Mouse (Mus musculus): ENCODE results near the gene Traf1.

Traf1 gene

GRCm38 (mm10) chr2:34941061-34941675, 20.4 kb downstream of the Traf1 start:
- DNase-seq (ENCODE audit: low read depth, low spot score): no peak

DNA sequence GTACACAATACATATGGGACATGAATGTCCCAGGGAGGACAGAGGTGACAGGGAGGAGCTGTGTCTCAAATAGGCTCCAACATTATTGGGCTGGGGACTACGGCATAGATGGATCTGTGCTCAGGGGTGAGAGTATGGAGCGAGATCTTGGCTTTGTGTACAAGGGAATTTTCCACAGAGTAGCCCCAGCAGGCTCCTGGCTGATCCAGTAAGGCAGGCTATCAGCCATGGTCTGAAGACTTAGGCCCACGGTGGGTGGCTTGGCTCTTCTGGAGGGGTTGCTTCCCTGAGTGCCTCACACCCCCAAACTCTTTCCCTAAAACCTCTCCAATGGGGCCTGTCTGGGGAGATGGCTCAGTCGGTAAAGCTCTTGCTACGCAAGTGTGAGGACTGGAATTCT, 21.3 kb downstream of the Traf1 start:
- DNase-seq (ENCODE audit: low read depth, low spot score): no peak

- peak; percentile 77 for DNase-seq (ENCODE audit: low read depth, low spot score)
Observed at GRCm38 (mm10) chr2:34938269-34939208, 23.0 kb downstream of the Traf1 start.

DNA sequence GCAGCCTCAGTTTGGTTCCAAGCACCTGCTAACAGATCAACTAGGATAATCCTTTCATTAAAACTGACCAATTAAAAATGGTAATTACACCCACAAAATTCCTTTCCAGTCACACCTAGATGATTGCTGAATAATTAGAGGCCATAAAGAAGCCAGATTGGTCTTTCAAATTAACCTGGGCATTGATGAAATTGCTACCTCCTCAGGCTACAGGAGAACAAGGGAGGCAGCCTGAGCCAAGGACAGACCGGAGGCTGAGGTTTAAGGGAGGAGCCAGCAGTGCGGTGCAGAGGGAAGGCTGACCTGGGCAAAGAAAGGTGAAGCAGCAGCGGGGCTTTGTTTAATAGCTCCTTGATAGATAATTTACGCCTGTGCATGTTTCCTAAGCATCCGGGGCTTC, 24.1 kb downstream of the Traf1 start:
- no peak for DNase-seq (ENCODE audit: low read depth, low spot score)

DNA sequence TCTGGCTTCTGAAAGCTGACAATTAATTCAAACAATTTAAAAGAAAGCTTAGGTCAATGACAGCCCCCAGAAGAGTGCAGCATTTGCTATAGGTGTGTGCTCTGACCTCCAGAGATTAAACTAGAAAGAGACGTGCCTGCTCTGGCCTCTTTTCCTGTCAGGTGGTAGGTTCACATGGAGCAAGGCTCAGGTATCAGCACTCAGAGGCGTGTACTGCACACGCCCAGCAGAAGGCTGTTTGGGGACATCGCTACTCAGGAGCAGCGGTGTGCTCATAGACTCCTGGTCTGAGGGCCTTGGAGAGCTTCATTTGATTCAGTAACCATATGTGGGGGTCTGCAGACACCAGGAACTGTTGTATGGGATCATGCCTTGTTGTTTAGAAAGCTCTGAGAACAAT, 34.3 kb downstream of the Traf1 start:
- DNase-seq (ENCODE audit: low read depth, low spot score): no peak

DNA sequence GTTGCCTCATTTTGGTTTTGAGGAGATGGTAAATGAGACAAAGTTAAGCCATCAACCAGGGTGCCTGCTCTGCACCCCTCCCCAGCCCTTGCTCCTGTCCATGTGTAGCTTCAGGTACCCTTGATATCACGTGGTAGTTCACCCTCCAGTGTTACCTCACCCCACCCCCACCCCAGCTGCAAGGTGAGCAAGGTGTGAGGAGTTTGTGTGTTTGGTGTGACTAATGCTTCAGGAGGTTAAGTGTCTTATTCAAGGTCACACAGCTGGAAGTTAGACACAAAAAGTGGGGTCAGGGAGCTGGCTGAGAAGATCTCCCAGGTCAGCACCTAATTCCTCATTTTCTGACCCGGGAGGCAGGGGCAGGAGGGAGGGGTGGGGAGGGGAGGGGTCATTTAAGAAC, 38.8 kb downstream of the Traf1 start:
- DNase-seq (ENCODE audit: low read depth, low spot score): no peak

GRCm38 (mm10) chr2:34920144-34920543, 41.4 kb downstream of the Traf1 start:
- DNase-seq (ENCODE audit: low read depth, low spot score): no peak

GRCm38 (mm10) chr2:34915103-34915502, 46.5 kb downstream of the Traf1 start:
- DNase-seq (ENCODE audit: low read depth, low spot score): no peak

DNA sequence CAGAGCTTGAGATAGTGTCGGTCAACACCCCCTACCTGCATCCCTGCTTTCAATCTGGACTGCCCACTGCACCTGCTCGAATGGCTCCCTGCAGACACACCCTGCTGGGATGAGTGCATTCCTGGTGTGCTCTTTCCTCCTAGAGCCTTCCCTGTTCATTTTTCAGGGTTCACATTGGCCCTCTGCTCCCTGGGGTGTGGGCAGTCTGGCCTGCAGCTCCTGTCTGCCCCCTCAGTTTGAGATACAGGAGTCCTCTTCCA, 46.8 kb downstream of the Traf1 start:
- no peak for DNase-seq (ENCODE audit: low read depth, low spot score)

GRCm38 (mm10) chr2:34914069-34914822, 47.3 kb downstream of the Traf1 start:
- DNase-seq (ENCODE audit: low read depth, low spot score): no peak

DNA sequence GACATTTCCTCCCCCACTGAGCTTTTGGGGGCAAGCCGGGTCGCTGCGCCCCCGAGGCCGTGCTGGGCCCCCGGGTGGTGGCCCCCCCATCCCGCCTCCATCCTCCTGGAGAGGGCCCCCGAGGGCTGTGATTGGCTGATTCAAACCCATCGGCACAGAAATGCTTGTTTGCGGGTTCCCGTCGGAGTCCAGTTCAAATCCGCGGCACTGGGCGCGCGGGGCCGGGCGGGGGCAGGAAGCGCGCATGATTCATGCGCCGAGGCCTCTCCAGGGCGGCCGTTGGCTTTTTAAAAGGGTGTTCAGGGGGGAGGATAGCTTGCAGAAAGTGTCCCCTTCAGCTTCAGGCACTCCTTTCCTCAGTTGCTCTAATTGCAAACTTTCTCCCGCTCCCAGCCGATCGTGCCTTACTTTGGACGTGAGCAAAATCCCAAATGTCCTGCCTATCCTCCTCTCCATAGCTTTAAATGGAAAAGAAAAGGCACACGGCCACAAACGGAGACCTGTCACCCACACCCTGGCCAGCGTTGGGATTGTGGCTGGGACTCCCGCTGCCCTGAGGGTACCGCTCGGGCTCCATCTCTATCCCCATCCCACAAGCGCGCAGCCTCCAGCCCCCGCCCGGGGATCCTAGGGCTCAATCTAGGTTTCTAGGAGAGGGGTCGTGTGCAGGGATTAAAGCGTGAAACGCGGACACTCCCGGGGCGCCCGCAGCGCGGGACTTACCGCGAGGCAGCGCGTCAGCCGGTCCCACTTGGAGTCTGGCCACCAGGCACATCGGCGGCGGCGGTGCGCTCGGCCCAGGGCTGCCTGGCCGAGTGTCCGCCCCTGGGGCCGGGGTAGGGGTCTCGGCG, 48.1 kb downstream of the Traf1 start, which contains the start of gene Phf19:
Gene Phf19, minus strand, starts transcription at position 809 of the 851 bp plus-strand sequence.
- no peak for DNase-seq (ENCODE audit: low read depth, low spot score)

DNA sequence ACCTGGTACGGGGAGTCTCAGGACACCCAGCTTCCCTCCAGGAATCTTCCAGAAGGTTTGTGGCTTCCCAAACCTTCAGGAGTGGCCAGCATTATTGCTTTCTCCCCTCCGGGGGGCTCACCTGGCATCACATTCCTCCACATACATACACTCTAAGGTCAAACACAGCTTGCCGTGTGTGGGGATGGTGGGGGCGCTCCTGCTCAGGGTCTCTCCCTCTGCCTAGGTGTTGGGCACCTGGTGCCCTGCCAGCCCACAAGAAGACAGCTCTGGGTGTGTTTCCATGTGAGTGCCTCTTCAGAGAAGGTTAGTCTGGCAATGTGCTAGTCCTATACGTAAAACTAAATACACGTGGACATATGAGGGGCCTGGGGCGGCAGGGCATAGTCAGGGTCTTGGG, 49.0 kb downstream of the Traf1 start:
- no peak for DNase-seq (ENCODE audit: low read depth, low spot score)

GRCm38 (mm10) chr2:34911871-34912270, 49.7 kb downstream of the Traf1 start:
- DNase-seq (ENCODE audit: low read depth, low spot score): no peak

GRCm38 (mm10) chr2:34909719-34910118, 51.9 kb downstream of the Traf1 start:
- no peak for DNase-seq (ENCODE audit: low read depth, low spot score)

DNA sequence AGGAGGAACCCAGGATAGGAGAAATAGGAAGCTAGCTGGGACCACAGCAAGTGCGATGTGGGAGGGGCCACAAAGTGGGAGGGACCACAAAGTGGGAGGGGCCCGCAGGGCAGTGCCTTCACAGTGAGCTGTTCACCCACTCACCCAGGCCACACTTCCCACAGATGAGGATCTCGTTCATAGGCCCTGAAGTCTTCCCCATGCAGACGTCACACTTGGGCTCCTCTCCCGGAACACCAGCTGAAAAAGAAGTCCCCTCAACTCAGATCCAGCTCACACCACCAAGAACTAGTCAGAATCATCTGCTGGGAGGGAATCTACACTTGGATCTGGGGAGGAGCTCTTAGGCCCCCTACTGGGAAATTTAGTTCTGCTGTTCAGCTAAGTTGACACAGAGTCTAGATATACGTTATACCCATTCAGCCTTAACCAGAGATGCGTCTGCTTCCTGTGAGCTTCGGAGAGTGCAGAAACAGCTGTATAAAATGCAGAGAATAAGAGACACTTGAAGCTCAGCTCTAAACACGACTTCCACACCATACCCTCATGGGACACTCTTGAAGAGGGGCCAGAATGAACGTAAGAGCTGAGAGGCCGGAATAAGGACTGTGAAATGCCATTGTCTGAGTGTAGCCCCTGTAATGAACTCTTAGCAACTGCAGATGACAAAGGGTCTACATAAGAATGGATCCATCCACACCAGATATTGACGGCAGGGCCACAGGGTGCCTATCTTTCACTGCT, 54.5 kb downstream of the Traf1 start:
- peak; percentile 22 for DNase-seq (ENCODE audit: low read depth, low spot score)

GRCm38 (mm10) chr2:34906426-34906825, 55.1 kb downstream of the Traf1 start:
- no peak for DNase-seq (ENCODE audit: low read depth, low spot score)

GRCm38 (mm10) chr2:34904849-34905542, 56.6 kb downstream of the Traf1 start:
- DNase-seq (ENCODE audit: low read depth, low spot score): peak; percentile 99

DNA sequence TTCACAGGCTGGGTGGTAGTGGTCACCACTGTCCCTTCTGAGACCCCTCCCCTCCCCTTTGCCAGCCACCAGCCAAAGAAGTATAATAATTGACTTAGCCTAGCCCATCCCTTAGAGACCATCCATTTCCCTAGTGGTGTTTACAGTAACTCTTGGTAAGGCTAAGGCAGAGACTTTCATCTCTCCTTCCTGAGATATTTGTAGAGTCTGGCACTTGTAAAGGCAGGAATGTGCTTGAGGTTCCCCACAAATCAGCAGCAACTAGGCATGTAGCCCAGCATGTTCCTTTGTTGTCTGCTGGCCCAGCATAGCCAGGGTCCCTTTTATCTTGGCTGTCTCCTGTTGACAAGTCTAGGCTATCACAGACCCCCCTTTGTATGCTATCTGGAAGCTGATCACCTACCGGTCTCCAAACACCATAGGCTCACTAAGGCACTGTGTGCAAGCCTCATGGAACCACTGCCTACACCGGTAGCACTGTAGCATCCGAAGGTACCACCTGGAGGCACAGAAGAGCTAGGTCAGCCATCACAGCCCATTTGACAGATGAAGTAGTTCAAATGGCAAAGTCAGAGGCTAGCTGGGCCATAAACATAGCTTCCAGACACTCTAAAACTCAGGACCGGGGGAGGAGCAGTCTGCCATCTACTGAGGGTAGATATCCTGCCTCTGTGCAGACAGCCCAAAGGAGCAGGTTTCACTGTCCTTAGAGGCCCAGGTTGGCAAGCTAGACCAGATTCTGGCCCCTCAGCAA, 57.7 kb downstream of the Traf1 start:
- DNase-seq (ENCODE audit: low read depth, low spot score): peak; percentile 20

DNA sequence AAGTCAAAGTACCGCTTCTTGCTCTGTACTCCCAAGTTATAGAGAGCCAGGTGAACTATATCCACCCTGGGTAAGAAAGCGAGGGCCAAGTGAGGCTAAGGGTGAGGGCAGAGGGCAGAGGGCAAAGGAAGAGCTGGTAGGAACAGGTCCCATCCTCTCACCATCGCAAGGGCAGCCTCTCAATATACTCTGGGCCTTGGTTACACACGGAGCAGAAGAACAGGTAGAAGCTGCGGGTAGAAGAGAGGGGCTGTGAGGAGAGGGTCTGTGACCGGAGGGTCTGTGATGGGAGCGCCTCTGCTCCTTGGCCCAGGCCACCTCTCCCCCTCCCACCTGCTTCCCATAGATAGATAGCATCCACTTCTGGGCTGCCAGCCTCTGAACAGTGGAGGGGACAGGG, 58.4 kb downstream of the Traf1 start:
- no peak for DNase-seq (ENCODE audit: low read depth, low spot score)
